Mouse (Mus musculus): ENCODE measurements around the gene Atp8b4. TPM values are rescaled to one million over a fixed set of nuclear protein-coding genes. Genes with fewer than 3 reads are reported as not detected.
A peak's percentile ranks its signal among the peaks of the same experiment; 100 is the strongest.

Gene Atp8b4
- polyA plus RNA-seq, 1 experiment from 2014 or later: 0.20 TPM

DNA sequence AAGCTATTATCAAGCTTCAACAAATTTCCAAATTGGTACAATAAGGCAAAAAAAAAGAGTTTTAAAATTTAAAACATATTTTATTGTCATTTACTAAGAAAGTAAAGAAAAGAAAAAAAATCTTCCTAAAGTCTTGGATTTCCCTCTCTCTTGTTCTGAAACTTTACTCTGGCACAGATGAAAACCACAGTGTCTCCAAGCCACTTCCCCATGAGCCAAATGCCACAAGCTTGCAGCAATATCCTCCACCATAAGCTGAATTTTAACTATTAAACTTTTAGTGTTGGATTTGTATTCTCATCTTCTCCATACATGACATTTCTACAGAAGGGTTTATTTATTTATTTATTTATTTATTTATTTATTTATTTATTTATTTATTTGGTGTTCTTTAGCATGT is 114.4 kb downstream of the Atp8b4 start:
- H3K27ac ChIP-seq (ENCODE audit: low read length): no peak overlapping the region
- H3K4me1 ChIP-seq (ENCODE audit: control insufficient read depth, insufficient read depth, low read length): no peaks in the 10 kb centered on the region
- H3K9ac ChIP-seq (replicated peaks; ENCODE audit: low read depth, low read length): no peak overlapping the region
- H3K4me2 ChIP-seq (replicated peaks; ENCODE audit: low read depth, low read length): no peak overlapping the region
- H3K9me3 ChIP-seq (ENCODE audit: control insufficient read depth, low read depth, low read length): no peaks in the 10 kb centered on the region
- ATAC-seq (ENCODE audit: insufficient number of reproducible peaks, insufficient read depth, low FRiP score, low read depth): no peak
- H3K4me3 ChIP-seq (ENCODE audit: low read depth, low read length): no peak overlapping the region
- H3K27me3 ChIP-seq (ENCODE audit: control insufficient read depth, insufficient read depth, low read length): no peaks in the 10 kb centered on the region
- no peaks in the 10 kb centered on the region for H3K36me3 ChIP-seq (ENCODE audit: control insufficient read depth, insufficient read depth, low read length)

DNA sequence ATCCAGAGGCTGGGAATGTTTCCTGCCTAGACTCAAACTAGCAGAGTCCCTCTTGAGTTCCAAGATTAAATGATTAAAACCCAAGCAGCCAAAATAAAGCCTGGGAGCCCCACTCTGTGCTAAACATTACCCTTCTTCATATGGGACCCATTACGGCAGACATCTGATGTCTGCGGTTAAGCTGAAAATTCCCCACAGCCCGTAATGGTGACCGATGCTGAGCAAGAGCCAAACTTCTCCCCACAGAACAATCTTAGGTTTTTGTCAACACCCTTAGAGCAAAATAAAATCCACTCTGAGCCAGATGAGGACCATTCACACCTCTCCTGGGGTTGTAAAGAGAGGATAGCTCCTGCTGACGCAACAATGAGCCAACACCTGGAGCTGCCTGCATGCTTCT is 120.2 kb downstream of the Atp8b4 start:
- Histone ChIP-seq H3K9me3 (ENCODE audit: control insufficient read depth, low read depth, low read length) (no peaks in the 10 kb centered on the region), H3K4me1 (ENCODE audit: control insufficient read depth, insufficient read depth, low read length) (no peaks in the 10 kb centered on the region), H3K4me2 (replicated peaks; ENCODE audit: low read depth, low read length) (no peak overlapping the region), H3K9ac (replicated peaks; ENCODE audit: low read depth, low read length) (no peak overlapping the region), H3K4me3 (ENCODE audit: low read depth, low read length) (no peak overlapping the region), H3K27me3 (ENCODE audit: control insufficient read depth, insufficient read depth, low read length) (no peaks in the 10 kb centered on the region), H3K27ac (ENCODE audit: low read length) (no peak overlapping the region), H3K36me3 (ENCODE audit: control insufficient read depth, insufficient read depth, low read length) (no peaks in the 10 kb centered on the region)
- no peak for ATAC-seq (ENCODE audit: insufficient number of reproducible peaks, insufficient read depth, low FRiP score, low read depth)
- 93% methylated on average over 5 of the region's 5 CpGs for WGBS

DNA sequence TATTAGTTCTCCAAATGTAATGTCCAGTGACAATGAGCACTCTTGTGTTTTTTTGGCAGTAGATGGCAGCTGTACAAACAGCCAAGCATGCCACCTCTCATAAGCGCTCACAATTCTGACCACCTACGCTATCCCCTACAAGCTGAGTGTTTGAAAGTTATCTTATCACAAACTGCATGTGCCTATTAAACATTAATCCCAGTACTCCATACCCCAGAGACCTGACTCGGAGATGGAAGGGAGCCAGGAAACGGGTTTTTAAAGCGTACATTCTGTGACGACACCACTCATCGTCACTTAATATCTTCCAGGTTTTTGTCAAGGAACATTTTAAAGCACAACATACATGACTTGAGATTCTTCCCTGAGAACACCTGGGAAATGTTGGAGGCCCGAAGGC is 128.8 kb downstream of the Atp8b4 start:
- Histone ChIP-seq H3K9ac (replicated peaks; ENCODE audit: low read depth, low read length) (no peak overlapping the region), H3K4me3 (ENCODE audit: low read depth, low read length) (no peak overlapping the region), H3K27me3 (ENCODE audit: control insufficient read depth, insufficient read depth, low read length) (no peaks in the 10 kb centered on the region), H3K27ac (ENCODE audit: low read length) (no peak overlapping the region), H3K4me2 (replicated peaks; ENCODE audit: low read depth, low read length) (no peak overlapping the region), H3K36me3 (ENCODE audit: control insufficient read depth, insufficient read depth, low read length) (no peaks in the 10 kb centered on the region), H3K4me1 (ENCODE audit: control insufficient read depth, insufficient read depth, low read length) (no peaks in the 10 kb centered on the region), H3K9me3 (ENCODE audit: control insufficient read depth, low read depth, low read length) (no peaks in the 10 kb centered on the region)
- no peak for ATAC-seq (ENCODE audit: insufficient number of reproducible peaks, insufficient read depth, low FRiP score, low read depth)
- 59% methylated on average over 8 of the region's 8 CpGs for WGBS

DNA sequence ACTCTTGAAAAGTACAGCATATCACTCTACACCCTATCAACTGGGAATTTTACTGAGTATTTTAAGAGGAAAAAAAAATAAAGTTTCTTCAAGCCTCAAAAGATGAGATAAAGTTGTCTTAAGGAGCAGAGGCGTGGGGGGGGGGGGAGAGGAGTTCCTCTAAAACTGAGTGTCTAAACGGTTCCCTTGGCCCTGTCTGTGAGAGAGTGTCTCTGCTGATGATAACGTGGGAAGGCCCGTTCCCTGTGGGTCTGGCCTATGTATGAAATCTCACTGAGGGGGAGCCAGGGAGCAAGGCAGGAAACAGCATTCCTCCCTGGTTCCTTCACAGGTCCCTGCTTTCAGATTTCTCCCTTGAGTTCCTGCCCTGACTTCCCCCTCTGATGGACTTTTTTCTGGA is 130.7 kb downstream of the Atp8b4 start:
- Histone ChIP-seq H3K4me3 (ENCODE audit: low read depth, low read length) (no peak overlapping the region), H3K4me1 (ENCODE audit: control insufficient read depth, insufficient read depth, low read length) (no peaks in the 10 kb centered on the region), H3K9ac (replicated peaks; ENCODE audit: low read depth, low read length) (no peak overlapping the region), H3K36me3 (ENCODE audit: control insufficient read depth, insufficient read depth, low read length) (no peaks in the 10 kb centered on the region), H3K27ac (ENCODE audit: low read length) (no peak overlapping the region), H3K4me2 (replicated peaks; ENCODE audit: low read depth, low read length) (no peak overlapping the region), H3K27me3 (ENCODE audit: control insufficient read depth, insufficient read depth, low read length) (no peaks in the 10 kb centered on the region), H3K9me3 (ENCODE audit: control insufficient read depth, low read depth, low read length) (no peaks in the 10 kb centered on the region)
- 50% methylated on average over 4 of the region's 4 CpGs for WGBS
- no peak for ATAC-seq (ENCODE audit: insufficient number of reproducible peaks, insufficient read depth, low FRiP score, low read depth)

DNA sequence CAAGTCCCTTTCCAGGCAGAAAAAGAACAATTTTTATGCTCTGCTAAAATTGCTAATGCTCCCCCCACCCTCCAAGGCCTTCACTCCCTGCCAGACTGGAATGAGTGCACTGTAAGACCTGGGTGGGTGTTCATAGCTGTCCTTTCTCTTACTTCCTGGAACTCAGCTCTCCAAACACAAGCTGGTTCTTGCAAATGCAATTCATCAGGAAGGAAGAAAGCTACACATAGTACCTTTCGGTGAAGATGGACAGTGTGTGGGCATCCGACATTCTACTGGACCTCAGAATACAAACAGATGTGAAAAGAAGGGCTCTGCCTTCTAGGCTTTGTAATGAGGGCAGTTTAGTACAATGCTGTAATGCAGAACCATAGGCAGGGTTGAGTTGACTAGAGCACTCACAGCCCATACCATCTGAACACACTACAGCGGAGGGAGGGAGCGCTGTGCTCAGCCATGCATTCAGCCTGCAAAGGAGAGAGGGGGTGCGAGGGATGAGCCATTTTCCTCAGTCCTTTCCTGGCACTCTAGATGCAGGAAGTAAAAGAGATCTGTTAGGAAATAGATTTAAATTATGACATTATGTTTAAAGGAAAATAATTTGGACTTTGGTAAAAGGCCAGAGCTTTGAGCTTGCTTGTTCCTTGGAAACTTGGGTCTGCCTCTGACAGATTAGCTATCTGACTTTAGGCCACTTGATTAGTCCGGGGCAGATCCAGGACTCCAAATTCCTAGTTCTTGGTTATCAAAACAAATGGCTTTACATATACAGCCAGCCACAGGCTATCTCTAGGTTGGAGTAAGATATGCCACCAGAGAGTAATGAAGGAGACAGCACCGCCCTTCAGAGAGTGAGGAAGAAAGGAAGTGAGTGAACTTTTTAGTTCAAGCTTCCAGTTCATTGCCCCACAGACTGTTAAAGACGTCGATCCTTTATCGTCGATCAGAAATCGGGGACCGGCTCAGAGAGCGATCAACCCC is 136.4 kb downstream of the Atp8b4 start:
- Histone ChIP-seq H3K27me3 (ENCODE audit: control insufficient read depth, insufficient read depth, low read length) (no peaks in the 10 kb centered on the region), H3K9ac (replicated peaks; ENCODE audit: low read depth, low read length) (no peak overlapping the region), H3K4me3 (ENCODE audit: low read depth, low read length) (no peak overlapping the region), H3K9me3 (ENCODE audit: control insufficient read depth, low read depth, low read length) (no peaks in the 10 kb centered on the region), H3K27ac (ENCODE audit: low read length) (no peak overlapping the region), H3K4me2 (replicated peaks; ENCODE audit: low read depth, low read length) (no peak overlapping the region), H3K36me3 (ENCODE audit: control insufficient read depth, insufficient read depth, low read length) (no peaks in the 10 kb centered on the region), H3K4me1 (ENCODE audit: control insufficient read depth, insufficient read depth, low read length) (peaks cover 3% of the 10 kb centered on the region; the same call in 1 of the 2 replicates)
- no peak for ATAC-seq (ENCODE audit: insufficient number of reproducible peaks, insufficient read depth, low FRiP score, low read depth)
- WGBS: 79% methylated on average over 14 of the region's 14 CpGs

DNA sequence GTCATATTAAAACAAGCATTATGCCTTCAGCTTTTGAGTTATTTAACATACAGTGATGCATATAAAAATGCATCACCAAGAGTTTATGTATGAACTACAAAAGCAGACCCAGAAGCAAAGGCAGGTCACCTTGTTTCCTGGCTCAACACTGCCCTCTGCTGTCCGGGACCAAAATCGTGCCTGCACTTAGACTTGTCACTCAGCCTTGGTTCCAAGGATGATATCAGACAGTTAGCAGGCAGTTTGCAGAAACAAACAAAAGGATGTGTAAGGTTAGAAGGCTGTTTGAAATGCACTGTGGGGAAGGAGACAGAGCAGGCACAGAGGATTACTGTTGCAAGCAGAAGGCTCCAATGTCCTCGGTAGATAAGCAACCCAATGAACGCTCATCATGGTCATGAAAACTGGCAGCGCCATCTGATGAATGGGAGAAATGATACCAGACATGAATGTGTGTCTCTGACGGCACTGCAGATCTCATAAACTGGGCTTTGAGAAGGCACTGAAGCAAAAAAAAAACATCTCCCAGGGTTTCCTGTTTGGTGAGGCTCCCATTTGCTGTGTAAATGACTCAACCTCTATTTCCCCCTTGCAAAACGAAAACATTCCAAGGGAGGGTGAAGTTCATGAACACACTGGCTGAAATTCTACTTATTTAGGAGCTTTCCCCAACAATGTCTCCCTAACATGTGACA is 137.3 kb downstream of the Atp8b4 start:
- no peaks in the 10 kb centered on the region for H3K9me3 ChIP-seq (ENCODE audit: control insufficient read depth, low read depth, low read length)
- H3K27me3 ChIP-seq (ENCODE audit: control insufficient read depth, insufficient read depth, low read length): no peaks in the 10 kb centered on the region
- H3K4me1 ChIP-seq (ENCODE audit: control insufficient read depth, insufficient read depth, low read length): peaks cover 3% of the 10 kb centered on the region; the same call in 1 of the 2 replicates
- no peak overlapping the region for H3K4me3 ChIP-seq (ENCODE audit: low read depth, low read length)
- ATAC-seq (ENCODE audit: insufficient number of reproducible peaks, insufficient read depth, low FRiP score, low read depth): no peak
- H3K27ac ChIP-seq (ENCODE audit: low read length): no peak overlapping the region
- H3K4me2 ChIP-seq (replicated peaks; ENCODE audit: low read depth, low read length): no peak overlapping the region
- H3K36me3 ChIP-seq (ENCODE audit: control insufficient read depth, insufficient read depth, low read length): no peaks in the 10 kb centered on the region
- no peak overlapping the region for H3K9ac ChIP-seq (replicated peaks; ENCODE audit: low read depth, low read length)
- 46% methylated on average over 7 of the region's 7 CpGs for WGBS

DNA sequence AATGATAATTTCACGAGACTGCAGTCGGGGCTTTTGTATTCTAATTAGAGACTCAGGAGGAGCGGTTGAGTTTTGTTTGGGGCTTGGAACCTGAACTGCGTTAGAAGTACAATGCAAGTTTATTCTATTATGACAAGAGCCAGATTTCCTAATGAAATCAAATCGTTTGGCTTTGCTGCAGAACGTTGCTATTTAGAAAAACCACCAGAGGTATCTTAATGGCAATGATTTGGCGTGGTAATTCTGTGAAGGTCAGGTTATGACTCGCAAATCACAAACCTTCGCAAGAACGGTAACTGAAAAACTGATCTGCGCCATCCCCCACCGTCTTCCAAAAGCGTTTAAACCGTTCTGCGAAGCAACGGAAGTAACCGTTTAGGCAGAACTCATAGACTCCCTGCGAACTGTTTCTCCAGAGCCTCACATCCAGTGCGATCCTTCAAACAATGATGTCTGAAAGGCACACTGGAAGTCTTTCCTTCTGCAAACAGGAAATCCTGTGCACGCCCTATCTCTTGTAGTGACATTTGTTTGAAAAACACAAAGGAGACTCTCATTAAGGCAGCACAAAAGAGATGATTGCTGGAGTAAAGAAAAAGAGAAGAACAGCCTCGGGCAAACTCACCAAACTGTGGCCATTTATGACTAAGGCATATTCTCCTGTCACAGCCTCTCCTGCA is 139.2 kb downstream of the Atp8b4 start:
- no peak for ATAC-seq (ENCODE audit: insufficient number of reproducible peaks, insufficient read depth, low FRiP score, low read depth)
- H3K36me3 ChIP-seq (ENCODE audit: control insufficient read depth, insufficient read depth, low read length): no peaks in the 10 kb centered on the region
- H3K9me3 ChIP-seq (ENCODE audit: control insufficient read depth, low read depth, low read length): no peaks in the 10 kb centered on the region
- no peaks in the 10 kb centered on the region for H3K27me3 ChIP-seq (ENCODE audit: control insufficient read depth, insufficient read depth, low read length)
- no peak overlapping the region for H3K4me3 ChIP-seq (ENCODE audit: low read depth, low read length)
- peaks cover 3% of the 10 kb centered on the region; the same call in 1 of the 2 replicates for H3K4me1 ChIP-seq (ENCODE audit: control insufficient read depth, insufficient read depth, low read length)
- peak overlapping the region; percentile 68; the same call in 1 of the 2 replicates for H3K27ac ChIP-seq (ENCODE audit: low read length)
- 46% methylated on average over 21 of the region's 21 CpGs for WGBS
- no peak overlapping the region for H3K9ac ChIP-seq (replicated peaks; ENCODE audit: low read depth, low read length)
- H3K4me2 ChIP-seq (replicated peaks; ENCODE audit: low read depth, low read length): no peak overlapping the region

DNA sequence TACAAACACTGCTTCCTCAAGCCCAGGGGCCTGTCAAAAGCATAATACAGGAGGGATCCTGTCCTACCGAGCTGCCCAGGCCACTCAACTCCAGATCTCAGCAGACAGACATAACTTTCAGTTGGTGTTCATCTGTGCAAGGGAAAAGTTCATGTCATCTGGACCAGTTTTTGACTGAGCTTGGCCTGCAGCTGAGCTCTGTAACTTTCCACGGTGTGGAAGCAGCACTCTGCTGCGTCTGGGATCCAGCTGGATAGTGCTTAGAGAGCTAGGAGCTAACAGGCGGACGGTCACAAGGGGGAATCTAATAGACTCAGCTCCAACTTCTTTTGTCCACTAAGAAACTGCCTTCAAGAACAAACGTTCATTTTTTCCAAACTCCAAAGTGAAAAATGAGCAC is 139.8 kb downstream of the Atp8b4 start:
- Histone ChIP-seq H3K4me3 (ENCODE audit: low read depth, low read length) (no peak overlapping the region), H3K9me3 (ENCODE audit: control insufficient read depth, low read depth, low read length) (no peaks in the 10 kb centered on the region), H3K4me2 (replicated peaks; ENCODE audit: low read depth, low read length) (no peak overlapping the region), H3K4me1 (ENCODE audit: control insufficient read depth, insufficient read depth, low read length) (peaks cover 3% of the 10 kb centered on the region; the same call in 1 of the 2 replicates), H3K27ac (ENCODE audit: low read length) (peak overlapping the region; percentile 68; the same call in 1 of the 2 replicates), H3K9ac (replicated peaks; ENCODE audit: low read depth, low read length) (no peak overlapping the region), H3K36me3 (ENCODE audit: control insufficient read depth, insufficient read depth, low read length) (no peaks in the 10 kb centered on the region), H3K27me3 (ENCODE audit: control insufficient read depth, insufficient read depth, low read length) (no peaks in the 10 kb centered on the region)
- ATAC-seq (ENCODE audit: insufficient number of reproducible peaks, insufficient read depth, low FRiP score, low read depth): peak; percentile 82; the same call in 1 of the 2 replicates
- 32% methylated on average over 6 of the region's 6 CpGs for WGBS

Data from stomach, embryonic 14.5 days (tissue).